Mouse (Mus musculus): ENCODE measurements at regions not wholly inside any gene's neighbourhood (a gene's known extent, or its start where the extent isn't known, plus 50 kb on each side); places are given as distances from the start of the nearest gene placed in this dataset.

- Histone ChIP-seq H3K4me3 (ENCODE audit: low read depth, low read length) (no peak overlapping the region), H3K27ac (ENCODE audit: low read depth, low read length) (no peak overlapping the region), H3K9me3 (ENCODE audit: control insufficient read depth) (no peaks in the 10 kb centered on the region), H3K4me2 (replicated peaks; ENCODE audit: low read depth) (no peak overlapping the region), H3K36me3 (ENCODE audit: control insufficient read depth, insufficient read depth) (no peaks in the 10 kb centered on the region), H3K9ac (ENCODE audit: low read depth, low read length) (no peak overlapping the region), H3K27me3 (replicated peaks; ENCODE audit: control insufficient read depth, insufficient read depth, low read length) (no peaks in the 10 kb centered on the region), H3K4me1 (replicated peaks; ENCODE audit: control insufficient read depth, insufficient read depth, low read length) (no peaks in the 10 kb centered on the region)
- no peak for TF ChIP-seq CTCF (IDR thresholded peaks at IDR 0.05; ENCODE audit: low read depth)
- 55% methylated on average over 8 of the region's 8 CpGs for WGBS
- ATAC-seq: no peak
These were observed 77.7 kb upstream of the Kcng1 start for GRCm38 (mm10) chr2:168359200-168359599.

- WGBS: 77% methylated on average over 6 of the region's 6 CpGs
- H3K4me3 ChIP-seq (ENCODE audit: low read depth, low read length): no peak overlapping the region
- H3K4me2 ChIP-seq (replicated peaks; ENCODE audit: low read depth): no peak overlapping the region
- no peak for TF ChIP-seq CTCF (IDR thresholded peaks at IDR 0.05; ENCODE audit: low read depth)
- H3K27ac ChIP-seq (ENCODE audit: low read depth, low read length): no peak overlapping the region
- no peak overlapping the region for H3K9ac ChIP-seq (ENCODE audit: low read depth, low read length)
- no peaks in the 10 kb centered on the region for H3K4me1 ChIP-seq (replicated peaks; ENCODE audit: control insufficient read depth, insufficient read depth, low read length)
- H3K9me3 ChIP-seq (ENCODE audit: control insufficient read depth): no peaks in the 10 kb centered on the region
- ATAC-seq: no peak
- no peaks in the 10 kb centered on the region for H3K36me3 ChIP-seq (ENCODE audit: control insufficient read depth, insufficient read depth)
- H3K27me3 ChIP-seq (replicated peaks; ENCODE audit: control insufficient read depth, insufficient read depth, low read length): no peaks in the 10 kb centered on the region
These were observed 77.0 kb upstream of the Kcng1 start for GRCm38 (mm10) chr2:168358551-168358950.

- H3K27me3 ChIP-seq (replicated peaks; ENCODE audit: control insufficient read depth, insufficient read depth, low read length): no peaks in the 10 kb centered on the region
- TF ChIP-seq CTCF (IDR thresholded peaks at IDR 0.05; ENCODE audit: low read depth): peak; percentile 45
- H3K36me3 ChIP-seq (ENCODE audit: control insufficient read depth, insufficient read depth): no peaks in the 10 kb centered on the region
- H3K4me2 ChIP-seq (replicated peaks; ENCODE audit: low read depth): no peak overlapping the region
- WGBS: 78% methylated on average over 6 of the region's 6 CpGs
- no peak for ATAC-seq
- H3K4me3 ChIP-seq (ENCODE audit: low read depth, low read length): no peak overlapping the region
- no peak overlapping the region for H3K9ac ChIP-seq (ENCODE audit: low read depth, low read length)
- H3K4me1 ChIP-seq (replicated peaks; ENCODE audit: control insufficient read depth, insufficient read depth, low read length): no peaks in the 10 kb centered on the region
- H3K9me3 ChIP-seq (ENCODE audit: control insufficient read depth): no peaks in the 10 kb centered on the region
- no peak overlapping the region for H3K27ac ChIP-seq (ENCODE audit: low read depth, low read length)
These were observed 76.3 kb upstream of the Kcng1 start for GRCm38 (mm10) chr2:168357815-168358214.

GRCm38 (mm10) chr2:168354397-168354796 lies 72.9 kb upstream of the Kcng1 start:
- H3K4me3 ChIP-seq (ENCODE audit: low read depth, low read length): no peak overlapping the region
- H3K4me2 ChIP-seq (replicated peaks; ENCODE audit: low read depth): no peak overlapping the region
- no peaks in the 10 kb centered on the region for H3K27me3 ChIP-seq (replicated peaks; ENCODE audit: control insufficient read depth, insufficient read depth, low read length)
- no peaks in the 10 kb centered on the region for H3K9me3 ChIP-seq (ENCODE audit: control insufficient read depth)
- no peak for ATAC-seq
- no peak overlapping the region for H3K9ac ChIP-seq (ENCODE audit: low read depth, low read length)
- TF ChIP-seq CTCF (IDR thresholded peaks at IDR 0.05; ENCODE audit: low read depth): no peak
- WGBS: 63% methylated on average over 10 of the region's 10 CpGs
- no peak overlapping the region for H3K27ac ChIP-seq (ENCODE audit: low read depth, low read length)
- H3K36me3 ChIP-seq (ENCODE audit: control insufficient read depth, insufficient read depth): no peaks in the 10 kb centered on the region
- no peaks in the 10 kb centered on the region for H3K4me1 ChIP-seq (replicated peaks; ENCODE audit: control insufficient read depth, insufficient read depth, low read length)

GRCm38 (mm10) chr2:168352626-168353025 lies 71.1 kb upstream of the Kcng1 start:
- TF ChIP-seq CTCF (IDR thresholded peaks at IDR 0.05; ENCODE audit: low read depth): no peak
- no peaks in the 10 kb centered on the region for H3K36me3 ChIP-seq (ENCODE audit: control insufficient read depth, insufficient read depth)
- ATAC-seq: no peak
- no peak overlapping the region for H3K27ac ChIP-seq (ENCODE audit: low read depth, low read length)
- no peak overlapping the region for H3K4me3 ChIP-seq (ENCODE audit: low read depth, low read length)
- whole genome bisulfite sequencing: 75% methylated on average over 5 of the region's 5 CpGs
- no peaks in the 10 kb centered on the region for H3K27me3 ChIP-seq (replicated peaks; ENCODE audit: control insufficient read depth, insufficient read depth, low read length)
- no peaks in the 10 kb centered on the region for H3K9me3 ChIP-seq (ENCODE audit: control insufficient read depth)
- no peak overlapping the region for H3K9ac ChIP-seq (ENCODE audit: low read depth, low read length)
- H3K4me2 ChIP-seq (replicated peaks; ENCODE audit: low read depth): no peak overlapping the region
- no peaks in the 10 kb centered on the region for H3K4me1 ChIP-seq (replicated peaks; ENCODE audit: control insufficient read depth, insufficient read depth, low read length)

- WGBS: 46% methylated on average over 3 of the region's 3 CpGs
These were observed 70.7 kb upstream of the Kcng1 start for GRCm38 (mm10) chr2:168352194-168352593.

GRCm38 (mm10) chr2:168345384-168345783 lies 63.8 kb upstream of the Kcng1 start:
- H3K9me3 ChIP-seq (ENCODE audit: control insufficient read depth): no peaks in the 10 kb centered on the region
- H3K27ac ChIP-seq (ENCODE audit: low read depth, low read length): no peak overlapping the region
- ATAC-seq: no peak
- 77% methylated on average over 5 of the region's 5 CpGs for WGBS
- H3K4me3 ChIP-seq (ENCODE audit: low read depth, low read length): no peak overlapping the region
- H3K4me2 ChIP-seq (replicated peaks; ENCODE audit: low read depth): no peak overlapping the region
- H3K9ac ChIP-seq (ENCODE audit: low read depth, low read length): no peak overlapping the region
- H3K27me3 ChIP-seq (replicated peaks; ENCODE audit: control insufficient read depth, insufficient read depth, low read length): no peaks in the 10 kb centered on the region
- H3K4me1 ChIP-seq (replicated peaks; ENCODE audit: control insufficient read depth, insufficient read depth, low read length): no peaks in the 10 kb centered on the region
- no peak for TF ChIP-seq CTCF (IDR thresholded peaks at IDR 0.05; ENCODE audit: low read depth)
- no peaks in the 10 kb centered on the region for H3K36me3 ChIP-seq (ENCODE audit: control insufficient read depth, insufficient read depth)

More at GRCm38 (mm10) chr2:168352194-168352593, 70.7 kb upstream of the Kcng1 start:
- Histone ChIP-seq H3K27ac (ENCODE audit: low read depth, low read length) (no peak overlapping the region), H3K9ac (ENCODE audit: low read depth, low read length) (no peak overlapping the region), H3K9me3 (ENCODE audit: control insufficient read depth) (no peaks in the 10 kb centered on the region), H3K4me2 (replicated peaks; ENCODE audit: low read depth) (no peak overlapping the region), H3K36me3 (ENCODE audit: control insufficient read depth, insufficient read depth) (no peaks in the 10 kb centered on the region), H3K4me3 (ENCODE audit: low read depth, low read length) (no peak overlapping the region), H3K27me3 (replicated peaks; ENCODE audit: control insufficient read depth, insufficient read depth, low read length) (no peaks in the 10 kb centered on the region), H3K4me1 (replicated peaks; ENCODE audit: control insufficient read depth, insufficient read depth, low read length) (no peaks in the 10 kb centered on the region)
- TF ChIP-seq CTCF (IDR thresholded peaks at IDR 0.05; ENCODE audit: low read depth): no peak
- ATAC-seq: no peak
